Mouse (Mus musculus): ENCODE data around the gene Mad2l1. TPM values are rescaled to one million over a fixed set of nuclear protein-coding genes. Genes with fewer than 3 reads are reported as not detected.
A peak's percentile ranks its signal among the peaks of the same experiment; 100 is the strongest.

The Mad2l1 gene
- 99.8 and 103 TPM in 2 replicates for polyA plus RNA-seq (2014; fragmentation: Nextera tagmentation; extraction: Ambion mirVana)

GRCm38 (mm10) chr6:66535028-66535862 is at the start of gene Mad2l1:
Gene Mad2l1 (plus strand): TSS chr6:66535390.
- no peaks in the 10 kb centered on the region for H3K9me3 ChIP-seq (ENCODE audit: control insufficient read depth, low read length)
- H3K9ac ChIP-seq (ENCODE audit: low read length), result peak within 1 kb of the TSS; percentile 73
- peaks cover 10% of the 10 kb centered on the region; the same call in 1 of the 2 replicates for H3K4me1 ChIP-seq (replicated peaks; ENCODE audit: control insufficient read depth, insufficient read depth, low read length)
- H3K4me3 ChIP-seq (ENCODE audit: low read depth, low read length), result peak within 1 kb of the TSS; percentile 79
- peak; percentile 93 for DNase-seq (ENCODE audit: low spot score)
- peaks cover 18% of the 10 kb centered on the region for H3K36me3 ChIP-seq (ENCODE audit: control insufficient read depth, insufficient read depth, low read length)
- peak within 1 kb of the TSS; percentile 74 for H3K4me2 ChIP-seq (ENCODE audit: low read length)
- ATAC-seq (replicated peaks; ENCODE audit: low FRiP score, low TSS enrichment, low read depth), result peak; percentile 100
- peak within 1 kb of the TSS; percentile 77 for H3K27ac ChIP-seq (ENCODE audit: low read depth)
- under 1% methylated on average over 57 of the region's 57 CpGs for WGBS
- H3K27me3 ChIP-seq (replicated peaks; ENCODE audit: control insufficient read depth, insufficient read depth, low read length), result no peaks in the 10 kb centered on the region

DNA sequence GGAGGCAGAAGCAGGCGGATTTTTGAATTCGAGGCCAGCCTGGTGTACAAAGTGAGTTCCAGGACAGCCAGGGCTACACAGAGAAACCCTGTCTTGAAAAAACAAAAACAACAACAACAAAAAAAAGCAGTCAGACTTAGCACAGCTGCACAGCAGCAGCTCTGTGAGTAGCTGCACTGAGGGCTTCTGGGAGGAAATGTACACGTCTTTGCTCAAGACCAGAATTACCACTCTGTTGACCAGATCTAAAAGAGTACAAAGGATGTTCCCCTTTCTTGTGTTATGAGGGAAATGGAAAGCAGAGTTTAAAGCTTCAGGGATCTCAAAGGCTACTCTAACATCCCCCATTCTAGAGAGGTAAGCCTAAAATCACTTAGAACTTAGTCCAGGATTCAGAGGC is 41.5 kb upstream of the Mad2l1 start:
- no peaks in the 10 kb centered on the region for H3K27me3 ChIP-seq (replicated peaks; ENCODE audit: control insufficient read depth, insufficient read depth, low read length)
- no peak overlapping the region for H3K4me2 ChIP-seq (ENCODE audit: low read length)
- no peaks in the 10 kb centered on the region for H3K4me1 ChIP-seq (replicated peaks; ENCODE audit: control insufficient read depth, insufficient read depth, low read length)
- no peaks in the 10 kb centered on the region for H3K9me3 ChIP-seq (ENCODE audit: control insufficient read depth, low read length)
- H3K27ac ChIP-seq (ENCODE audit: low read depth), result no peak overlapping the region
- H3K36me3 ChIP-seq (ENCODE audit: control insufficient read depth, insufficient read depth, low read length), result no peaks in the 10 kb centered on the region
- WGBS, result 82% methylated on average over 3 of the region's 3 CpGs
- ATAC-seq (replicated peaks; ENCODE audit: low FRiP score, low TSS enrichment, low read depth) (no peak), DNase-seq (ENCODE audit: low spot score) (no peak)
- H3K4me3 ChIP-seq (ENCODE audit: low read depth, low read length), result no peak overlapping the region
- no peak overlapping the region for H3K9ac ChIP-seq (ENCODE audit: low read length)

DNA sequence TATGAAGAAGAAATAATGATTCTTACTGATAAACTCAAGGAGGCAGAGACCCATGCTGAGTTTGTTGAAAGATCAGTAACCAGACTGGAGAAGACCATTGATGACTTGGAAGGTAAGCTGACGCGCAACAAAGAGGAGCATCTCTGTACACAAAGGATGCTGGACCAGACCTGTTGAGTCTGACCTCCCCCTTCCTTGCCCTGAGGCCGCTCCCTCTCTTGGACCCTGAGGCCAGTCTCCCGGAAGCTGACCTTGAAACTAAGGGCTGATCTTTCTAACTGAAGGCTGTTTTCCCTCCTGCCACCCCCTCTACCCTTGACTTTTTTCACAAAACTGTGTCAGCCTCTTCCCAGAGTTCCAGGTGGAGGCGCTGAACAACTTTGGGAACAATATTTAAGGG is 18.8 kb upstream of the Mad2l1 start:
- no peak for ATAC-seq (replicated peaks; ENCODE audit: low FRiP score, low TSS enrichment, low read depth)
- no peak for DNase-seq (ENCODE audit: low spot score)

GRCm38 (mm10) chr6:66528386-66528785 is 6.8 kb upstream of the Mad2l1 start:
- Histone ChIP-seq H3K36me3 (ENCODE audit: control insufficient read depth, insufficient read depth, low read length) (no peaks in the 10 kb centered on the region), H3K4me1 (replicated peaks; ENCODE audit: control insufficient read depth, insufficient read depth, low read length) (no peaks in the 10 kb centered on the region), H3K4me2 (ENCODE audit: low read length) (no peak overlapping the region), H3K9ac (ENCODE audit: low read length) (no peak overlapping the region), H3K27ac (ENCODE audit: low read depth) (no peak overlapping the region), H3K27me3 (replicated peaks; ENCODE audit: control insufficient read depth, insufficient read depth, low read length) (no peaks in the 10 kb centered on the region), H3K9me3 (ENCODE audit: control insufficient read depth, low read length) (no peaks in the 10 kb centered on the region), H3K4me3 (ENCODE audit: low read depth, low read length) (no peak overlapping the region)
- WGBS, result 91% methylated on average over 10 of the region's 10 CpGs
- DNase-seq (ENCODE audit: low spot score), result no peak
- ATAC-seq (replicated peaks; ENCODE audit: low FRiP score, low TSS enrichment, low read depth), result no peak

More for the DNA sequence above, 18.8 kb upstream of the Mad2l1 start:
- no peak overlapping the region for H3K9ac ChIP-seq (ENCODE audit: low read length)
- no peak overlapping the region for H3K4me3 ChIP-seq (ENCODE audit: low read depth, low read length)
- no peaks in the 10 kb centered on the region for H3K9me3 ChIP-seq (ENCODE audit: control insufficient read depth, low read length)
- H3K4me1 ChIP-seq (replicated peaks; ENCODE audit: control insufficient read depth, insufficient read depth, low read length), result no peaks in the 10 kb centered on the region
- no peaks in the 10 kb centered on the region for H3K27me3 ChIP-seq (replicated peaks; ENCODE audit: control insufficient read depth, insufficient read depth, low read length)
- no peak overlapping the region for H3K4me2 ChIP-seq (ENCODE audit: low read length)
- H3K27ac ChIP-seq (ENCODE audit: low read depth), result no peak overlapping the region
- WGBS, result 93% methylated on average over 5 of the region's 5 CpGs
- H3K36me3 ChIP-seq (ENCODE audit: control insufficient read depth, insufficient read depth, low read length), result no peaks in the 10 kb centered on the region

DNA sequence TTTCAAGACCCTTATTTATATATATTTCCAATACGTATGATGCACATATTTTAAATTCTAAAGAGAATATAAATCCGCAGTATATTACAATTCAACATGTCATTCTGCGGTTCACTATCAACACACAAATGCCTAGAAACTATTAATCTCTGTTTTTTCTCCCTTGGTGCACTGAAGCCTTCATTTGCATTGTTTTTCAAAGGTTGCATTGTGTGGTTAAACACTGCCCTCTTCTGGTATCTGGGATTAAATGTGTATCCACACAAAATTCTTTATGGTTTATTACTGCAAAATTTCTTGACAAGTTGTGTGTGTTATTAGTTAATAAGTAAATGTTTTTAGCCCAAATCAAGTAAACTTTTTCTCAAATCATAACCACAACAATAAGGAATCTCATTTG is 1.9 kb upstream of the Mad2l1 start:
- Histone ChIP-seq H3K27me3 (replicated peaks; ENCODE audit: control insufficient read depth, insufficient read depth, low read length) (no peaks in the 10 kb centered on the region), H3K9me3 (ENCODE audit: control insufficient read depth, low read length) (no peaks in the 10 kb centered on the region), H3K36me3 (ENCODE audit: control insufficient read depth, insufficient read depth, low read length) (no peaks in the 10 kb centered on the region), H3K27ac (ENCODE audit: low read depth) (no peak overlapping the region), H3K4me1 (replicated peaks; ENCODE audit: control insufficient read depth, insufficient read depth, low read length) (peaks cover 10% of the 10 kb centered on the region; the same call in 1 of the 2 replicates), H3K9ac (ENCODE audit: low read length) (no peak overlapping the region), H3K4me2 (ENCODE audit: low read length) (no peak overlapping the region), H3K4me3 (ENCODE audit: low read depth, low read length) (no peak overlapping the region)
- ATAC-seq (replicated peaks; ENCODE audit: low FRiP score, low TSS enrichment, low read depth) (no peak), DNase-seq (ENCODE audit: low spot score) (no peak)
- 35% methylated on average over 3 of the region's 3 CpGs for WGBS

- Histone ChIP-seq H3K27me3 (replicated peaks; ENCODE audit: control insufficient read depth, insufficient read depth, low read length) (no peaks in the 10 kb centered on the region), H3K4me1 (replicated peaks; ENCODE audit: control insufficient read depth, insufficient read depth, low read length) (peaks cover 10% of the 10 kb centered on the region; the same call in 1 of the 2 replicates), H3K9ac (ENCODE audit: low read length) (peak overlapping the region; percentile 73), H3K9me3 (ENCODE audit: control insufficient read depth, low read length) (no peaks in the 10 kb centered on the region), H3K36me3 (ENCODE audit: control insufficient read depth, insufficient read depth, low read length) (peaks cover 11% of the 10 kb centered on the region), H3K27ac (ENCODE audit: low read depth) (peak overlapping the region; percentile 77), H3K4me2 (ENCODE audit: low read length) (peak overlapping the region; percentile 74), H3K4me3 (ENCODE audit: low read depth, low read length) (peak overlapping the region; percentile 79)
- DNase-seq (ENCODE audit: low spot score) (no peak), ATAC-seq (replicated peaks; ENCODE audit: low FRiP score, low TSS enrichment, low read depth) (no peak; the same call in 1 of the 2 replicates)
- 82% methylated on average over 5 of the region's 5 CpGs for WGBS
Measured at GRCm38 (mm10) chr6:66534366-66534941, 736 bp upstream of the Mad2l1 start.

- H3K4me3 ChIP-seq (ENCODE audit: low read depth, low read length), result peak overlapping the region; percentile 79
- peaks cover 24% of the 10 kb centered on the region for H3K36me3 ChIP-seq (ENCODE audit: control insufficient read depth, insufficient read depth, low read length)
- 14% methylated on average over 7 of the region's 7 CpGs for WGBS
Measured at GRCm38 (mm10) chr6:66535966-66536365, 776 bp downstream of the Mad2l1 start.

DNA sequence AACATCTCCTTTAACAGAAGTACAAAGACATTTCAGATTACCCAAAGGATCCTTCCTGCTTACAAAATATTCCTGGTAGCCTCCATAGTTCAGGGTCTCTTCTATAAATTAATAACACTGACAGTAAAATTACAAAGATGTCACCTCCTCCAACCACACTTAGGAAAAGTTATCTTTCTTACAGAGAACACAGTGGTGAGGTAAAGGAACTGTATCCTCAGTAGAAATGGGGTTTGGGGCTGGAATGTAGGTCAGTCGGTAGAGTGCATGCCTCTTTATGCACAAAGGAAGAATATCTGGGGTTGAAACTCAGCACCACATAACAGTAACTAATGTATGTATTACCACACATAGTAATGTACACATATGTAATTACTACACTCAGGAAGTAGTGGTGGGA is 24.8 kb downstream of the Mad2l1 start, which contains the start of gene Vmn1r32:
Gene Vmn1r32, minus strand, starts transcription at position 101 of the 400 bp plus-strand sequence.
- no peak within 1 kb of the TSS for H3K4me3 ChIP-seq (ENCODE audit: low read depth, low read length)
- H3K27me3 ChIP-seq (replicated peaks; ENCODE audit: control insufficient read depth, insufficient read depth, low read length), result no peaks in the 10 kb centered on the region
- no peak within 1 kb of the TSS for H3K9ac ChIP-seq (ENCODE audit: low read length)
- WGBS, result 63% methylated on average over 1 of the region's 1 CpGs
- H3K36me3 ChIP-seq (ENCODE audit: control insufficient read depth, insufficient read depth, low read length), result no peaks in the 10 kb centered on the region
- no peak within 1 kb of the TSS for H3K27ac ChIP-seq (ENCODE audit: low read depth)
- DNase-seq (ENCODE audit: low spot score) (no peak), ATAC-seq (replicated peaks; ENCODE audit: low FRiP score, low TSS enrichment, low read depth) (no peak)
- H3K4me1 ChIP-seq (replicated peaks; ENCODE audit: control insufficient read depth, insufficient read depth, low read length), result no peaks in the 10 kb centered on the region
- H3K4me2 ChIP-seq (ENCODE audit: low read length), result no peak within 1 kb of the TSS
- H3K9me3 ChIP-seq (ENCODE audit: control insufficient read depth, low read length), result no peaks in the 10 kb centered on the region

More at GRCm38 (mm10) chr6:66535966-66536365, 776 bp downstream of the Mad2l1 start:
- peaks cover 10% of the 10 kb centered on the region; the same call in 1 of the 2 replicates for H3K4me1 ChIP-seq (replicated peaks; ENCODE audit: control insufficient read depth, insufficient read depth, low read length)
- no peaks in the 10 kb centered on the region for H3K9me3 ChIP-seq (ENCODE audit: control insufficient read depth, low read length)
- H3K27me3 ChIP-seq (replicated peaks; ENCODE audit: control insufficient read depth, insufficient read depth, low read length), result no peaks in the 10 kb centered on the region
- DNase-seq (ENCODE audit: low spot score) (no peak), ATAC-seq (replicated peaks; ENCODE audit: low FRiP score, low TSS enrichment, low read depth) (no peak)
- H3K4me2 ChIP-seq (ENCODE audit: low read length), result peak overlapping the region; percentile 74
- peak overlapping the region; percentile 77; the same call in 1 of the 2 replicates for H3K27ac ChIP-seq (ENCODE audit: low read depth)
- H3K9ac ChIP-seq (ENCODE audit: low read length), result peak overlapping the region; percentile 73

All from intestine, embryonic 14.5 days (tissue).